Mouse (Mus musculus): Measurements from ENCODE around the gene Dnah11.

DNA sequence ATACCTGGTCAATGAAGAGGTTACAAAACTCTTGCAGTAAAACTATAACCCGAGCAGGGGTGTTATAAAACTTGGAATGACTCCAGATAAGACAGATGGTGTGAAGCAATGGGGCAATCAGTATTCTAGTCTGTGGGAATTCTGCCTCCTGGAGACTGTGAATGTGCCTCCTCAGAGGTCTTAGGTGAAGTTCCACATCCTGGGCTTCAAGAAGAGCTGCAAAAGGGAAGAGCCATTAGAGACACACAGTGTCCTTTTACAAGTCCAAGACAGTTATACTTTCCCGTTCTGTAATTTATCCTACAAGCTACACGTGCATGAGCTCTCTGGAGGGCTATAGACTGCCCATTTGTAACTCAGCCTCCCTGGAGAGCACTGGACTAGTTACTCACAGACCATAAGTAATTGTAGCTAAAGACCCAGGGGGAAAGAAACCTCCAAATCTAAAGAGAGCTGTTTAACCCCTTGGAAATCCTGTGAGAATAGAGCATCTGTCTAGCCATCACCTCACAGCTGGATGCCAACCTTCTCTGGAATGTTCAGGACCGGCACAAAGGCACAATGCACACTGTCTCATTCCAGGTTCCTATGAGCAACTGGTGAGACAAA is 11.9 kb downstream of the Dnah11 start:
- TF ChIP-seq CTCF (IDR thresholded peaks at IDR 0.05; ENCODE audit: low read depth, low read length) (no peak), POLR2A (IDR thresholded peaks at IDR 0.05; ENCODE audit: extremely low read depth, insufficient read depth, low read length) (no peak)

Measured in liver, adult 2 months (tissue).